Mouse (Mus musculus) embryonic facial prominence, embryonic 11.5 days (tissue): ENCODE data around the gene Vps16. TPM values are rescaled to one million over a fixed set of nuclear protein-coding genes. Genes with fewer than 3 reads are reported as not detected.

ENCODE experiments used
- ATAC-seq: fragments of 200-750 bp; cut with Nextera tagmentation; replicated peaks from 2 replicates; pipeline ENCODE4 v1.8.0; 2017; ENCODE audit warnings: low read depth; ENCODE audit not compliant: insufficient number of reproducible peaks, low FRiP score, low TSS enrichment
- DNase-seq: peaks from one replicate; pipeline ENCODE4 v3.0.0-alpha.2; 2015; ENCODE audit warnings: low spot score
- H3K27ac ChIP-seq: fragments of 300-500 bp; sonication (generic); replicated peaks from 2 replicates; pipeline ENCODE4 v1.5.1; 2014; ENCODE audit warnings: mild to moderate bottlenecking, low read depth, low read length, control low read depth
- H3K27me3 ChIP-seq: fragments of 300-500 bp; sonication (generic); 2 replicates; pipeline ENCODE4 v1.6.1; 2014; ENCODE audit warnings: mild to moderate bottlenecking, low read length, moderate library complexity, mixed read lengths; ENCODE audit not compliant: control insufficient read depth, insufficient read depth
- H3K36me3 ChIP-seq: fragments of 300-500 bp; sonication (generic); replicated peaks from 2 replicates; pipeline ENCODE4 v1.6.1; 2014; ENCODE audit warnings: low read depth, mild to moderate bottlenecking, low read length, moderate library complexity, mixed read lengths; ENCODE audit not compliant: control insufficient read depth, insufficient read depth
- H3K4me1 ChIP-seq: fragments of 300-500 bp; sonication (generic); 2 replicates; pipeline ENCODE4 v1.6.1; 2014; ENCODE audit warnings: low read length, mixed read lengths; ENCODE audit not compliant: control insufficient read depth, insufficient read depth
- H3K4me2 ChIP-seq: fragments of 300-500 bp; sonication (generic); 2 replicates; pipeline ENCODE4 v1.6.1; 2014; ENCODE audit warnings: low read depth, mild to moderate bottlenecking, control low read depth, low read length, moderate library complexity
- H3K4me3 ChIP-seq: fragments of 300-500 bp; sonication (generic); 2 replicates; pipeline ENCODE4 v1.5.1; 2014; ENCODE audit warnings: low read depth, low read length, control low read depth
- H3K9ac ChIP-seq: fragments of 300-500 bp; sonication (generic); replicated peaks from 2 replicates; pipeline ENCODE4 v1.6.1; 2014; ENCODE audit warnings: mild to moderate bottlenecking, control low read depth, low read length
- H3K9me3 ChIP-seq: fragments of 300-500 bp; sonication (generic); replicated peaks from 2 replicates; pipeline ENCODE4 v1.6.1; 2016; ENCODE audit warnings: mild to moderate bottlenecking, low read length, inconsistent platforms, mixed read lengths; ENCODE audit not compliant: control insufficient read depth
- WGBS: fragments of 180-500 bp; shearing (Covaris S2); extraction: QIAGEN DNeasy Blood & Tissue Kit; methylation state at CpG from one replicate; pipeline ENCODE4 v1.1.7; 2014; 5-methylcytosine and 5-hydroxymethylcytosine counted together
- polyA plus RNA-seq: library from polyadenylated mRNA; unstranded; fragments of >200 nt; fragmentation: Nextera tagmentation; extraction: Ambion mirVana; gene quantifications from 2 replicates; pipeline ENCODE4 v1.2.1, GENCODE M21; 2014

Gene Vps16
- polyA plus RNA-seq, 1 experiment from 2014 or later: 81.9 TPM

- Histone ChIP-seq H3K9ac (no peak overlapping the region), H3K27me3 (no peaks in the 10 kb centered on the region), H3K27ac (no peak overlapping the region), H3K9me3 (no peaks in the 10 kb centered on the region), H3K4me3 (no peak overlapping the region), H3K36me3 (no peaks in the 10 kb centered on the region), H3K4me1 (no peaks in the 10 kb centered on the region), H3K4me2 (no peak overlapping the region)
- 86% methylated on average over 6 of the region's 6 CpGs for WGBS
- ATAC-seq (no peak), DNase-seq (no peak)
Measured at GRCm38 (mm10) chr2:130454748-130455370, 30.7 kb downstream of the Vps16 start.

GRCm38 (mm10) chr2:130457871-130458270 lies 33.7 kb downstream of the Vps16 start:
- H3K9me3 ChIP-seq: no peaks in the 10 kb centered on the region
- H3K27ac ChIP-seq: no peak overlapping the region
- H3K36me3 ChIP-seq: no peaks in the 10 kb centered on the region
- no peak overlapping the region for H3K9ac ChIP-seq
- no peak for ATAC-seq
- H3K4me2 ChIP-seq: no peak overlapping the region
- WGBS: 87% methylated on average over 3 of the region's 3 CpGs
- no peak for DNase-seq
- H3K27me3 ChIP-seq: no peaks in the 10 kb centered on the region
- H3K4me3 ChIP-seq: no peak overlapping the region
- H3K4me1 ChIP-seq: no peaks in the 10 kb centered on the region

- ATAC-seq: no peak
- no peak overlapping the region for H3K4me3 ChIP-seq
- no peaks in the 10 kb centered on the region for H3K36me3 ChIP-seq
- no peaks in the 10 kb centered on the region for H3K27me3 ChIP-seq
- no peak overlapping the region for H3K4me2 ChIP-seq
- H3K4me1 ChIP-seq: no peaks in the 10 kb centered on the region
- no peaks in the 10 kb centered on the region for H3K9me3 ChIP-seq
- 87% methylated on average over 3 of the region's 3 CpGs for WGBS
- no peak for DNase-seq
- H3K27ac ChIP-seq: no peak overlapping the region
- no peak overlapping the region for H3K9ac ChIP-seq
Measured at GRCm38 (mm10) chr2:130459576-130459975, 35.4 kb downstream of the Vps16 start.

- Histone ChIP-seq H3K27me3 (no peaks in the 10 kb centered on the region), H3K4me2 (no peak overlapping the region), H3K4me1 (no peaks in the 10 kb centered on the region), H3K9me3 (no peaks in the 10 kb centered on the region), H3K27ac (no peak overlapping the region), H3K36me3 (no peaks in the 10 kb centered on the region), H3K9ac (no peak overlapping the region), H3K4me3 (no peak overlapping the region)
- peak; percentile 6 for DNase-seq
- WGBS: 61% methylated on average over 15 of the region's 15 CpGs
- no peak for ATAC-seq
Measured at GRCm38 (mm10) chr2:130461287-130462071, 37.3 kb downstream of the Vps16 start.

- Histone ChIP-seq H3K4me1 (no peaks in the 10 kb centered on the region), H3K36me3 (no peaks in the 10 kb centered on the region), H3K27me3 (no peaks in the 10 kb centered on the region), H3K4me2 (no peak overlapping the region), H3K4me3 (no peak overlapping the region), H3K27ac (no peak overlapping the region), H3K9ac (no peak overlapping the region), H3K9me3 (no peaks in the 10 kb centered on the region)
- DNase-seq: no peak
- 81% methylated on average over 1 of the region's 1 CpGs for WGBS
- no peak for ATAC-seq
Measured at GRCm38 (mm10) chr2:130466438-130466837, 42.3 kb downstream of the Vps16 start.

- DNase-seq: peak; percentile 30
- Histone ChIP-seq H3K36me3 (no peaks in the 10 kb centered on the region), H3K4me2 (no peak overlapping the region), H3K9me3 (no peaks in the 10 kb centered on the region), H3K9ac (no peak overlapping the region), H3K4me1 (no peaks in the 10 kb centered on the region), H3K4me3 (no peak overlapping the region), H3K27me3 (no peaks in the 10 kb centered on the region), H3K27ac (no peak overlapping the region)
- 69% methylated on average over 4 of the region's 4 CpGs for WGBS
- no peak for ATAC-seq
Measured at GRCm38 (mm10) chr2:130469366-130469765, 45.2 kb downstream of the Vps16 start.

GRCm38 (mm10) chr2:130469935-130470334 lies 45.8 kb downstream of the Vps16 start:
- H3K9ac ChIP-seq: no peak overlapping the region
- no peaks in the 10 kb centered on the region for H3K36me3 ChIP-seq
- WGBS: 82% methylated on average over 2 of the region's 2 CpGs
- ATAC-seq (no peak), DNase-seq (no peak)
- H3K27ac ChIP-seq: no peak overlapping the region
- no peaks in the 10 kb centered on the region for H3K4me1 ChIP-seq
- no peaks in the 10 kb centered on the region for H3K27me3 ChIP-seq
- H3K9me3 ChIP-seq: no peaks in the 10 kb centered on the region
- no peak overlapping the region for H3K4me3 ChIP-seq
- H3K4me2 ChIP-seq: no peak overlapping the region

- Histone ChIP-seq H3K9ac (no peak overlapping the region), H3K4me3 (no peak overlapping the region), H3K4me2 (no peak overlapping the region), H3K27ac (no peak overlapping the region), H3K9me3 (no peaks in the 10 kb centered on the region), H3K36me3 (no peaks in the 10 kb centered on the region), H3K4me1 (no peaks in the 10 kb centered on the region), H3K27me3 (no peaks in the 10 kb centered on the region)
- 83% methylated on average over 8 of the region's 8 CpGs for WGBS
- ATAC-seq (no peak), DNase-seq (no peak)
Measured at GRCm38 (mm10) chr2:130472908-130473510, 48.9 kb downstream of the Vps16 start.
